Mouse (Mus musculus): ENCODE measurements around the gene Patz1.

- TF ChIP-seq POLR2A (IDR thresholded peaks at IDR 0.05; ENCODE audit: borderline replicate concordance, insufficient read depth, low read length) = no peak
- TF ChIP-seq CTCF (IDR thresholded peaks at IDR 0.05; ENCODE audit: borderline replicate concordance, insufficient read depth, low read depth, low read length) = no peak
These were observed 44.5 kb downstream of the Patz1 start for GRCm38 (mm10) chr11:3333111-3333695.

Data from cerebellum, adult 2 months (tissue).